ENCODE assay signal across 12 mouse cellular contexts in the genomic region with DNA sequence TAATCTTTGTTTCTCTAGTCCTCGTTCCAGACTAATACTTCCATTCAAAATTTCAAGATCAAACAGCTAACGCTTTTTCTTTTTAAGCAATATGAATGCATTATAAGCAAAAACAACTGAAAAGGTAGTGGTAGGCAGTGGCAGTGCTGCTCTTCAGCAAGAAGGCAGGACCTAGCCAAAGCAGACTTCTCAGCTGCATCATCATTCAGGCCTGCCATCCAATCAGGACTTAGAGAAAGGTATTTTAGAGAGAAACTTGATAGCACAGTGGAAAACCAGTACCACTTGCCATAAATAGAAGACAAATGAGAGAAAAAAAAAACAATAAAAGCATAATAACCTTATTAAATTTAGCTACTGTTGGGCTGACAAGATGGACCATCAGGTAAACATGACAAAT. TPM values are rescaled to one million over a fixed set of nuclear protein-coding genes. Genes with fewer than 3 reads are reported as not detected.
A peak's percentile ranks its signal among the peaks of the same experiment; 100 is the strongest.
DNase-seq lines count a peak whose midpoint lies in the region; ATAC-seq lines count a peak whose summit lies in the region.
"Had no signal": no experiment of that assay in that cellular context is flagged by ENCODE, and none has a peak within 500 bp of the region (broad histone marks: within the 10 kb centered on the region; RNA-seq: fewer than 3 reads in every experiment).

No protein-coding gene starts in this region.

- H3K4me2 ChIP-seq in heart, embryonic 14.5 days (ENCODE audit: low read length) = peak overlapping the region; percentile 0; the same call in 1 of the 2 replicates
- peak overlapping the region; percentile 24 for H3K4me2 ChIP-seq in forebrain, embryonic 15.5 days (replicated peaks)
- H3K4me2 ChIP-seq in midbrain, embryonic 11.5 days = peak overlapping the region; percentile 98; the same call in 1 of the 2 replicates

- 83% methylated on average over 2 of the region's 2 CpGs for WGBS in heart, embryonic 14.5 days
- WGBS in forebrain, embryonic 15.5 days = 73% methylated on average over 2 of the region's 2 CpGs
- 88% methylated on average over 2 of the region's 2 CpGs for WGBS in midbrain, embryonic 11.5 days

- no peaks in the 10 kb centered on the region for H3K36me3 ChIP-seq in heart, embryonic 14.5 days (ENCODE audit: control insufficient read depth, insufficient read depth, low read length)
- no peaks in the 10 kb centered on the region for H3K36me3 ChIP-seq in forebrain, embryonic 15.5 days
- H3K36me3 ChIP-seq in midbrain, embryonic 11.5 days (ENCODE audit: control insufficient read depth, insufficient read depth, low read length) = no peaks in the 10 kb centered on the region
- H3K36me3 ChIP-seq: heart, embryonic 15.5 days had no signal

- no peak overlapping the region for H3K9ac ChIP-seq in heart, embryonic 14.5 days (ENCODE audit: low read length)
- H3K9ac ChIP-seq in forebrain, embryonic 15.5 days (replicated peaks) = no peak overlapping the region
- no peak overlapping the region for H3K9ac ChIP-seq in midbrain, embryonic 11.5 days (ENCODE audit: low read length)
- H3K9ac ChIP-seq: heart, embryonic 15.5 days; kidney, embryonic 15.5 days; limb, embryonic 15.5 days had no signal

- no peak overlapping the region for H3K4me3 ChIP-seq in heart, embryonic 14.5 days (ENCODE audit: control insufficient read depth in 1 of 2, insufficient read depth in 1 of 2, low read depth in 1 of 2, low read length in 2 of 2)
- peak overlapping the region; percentile 96; the same call in 1 of the 2 replicates for H3K4me3 ChIP-seq in forebrain, embryonic 15.5 days
- no peak overlapping the region for H3K4me3 ChIP-seq in midbrain, embryonic 11.5 days (ENCODE audit: low read depth, low read length)

- ATAC-seq in heart, embryonic 14.5 days (ENCODE audit: insufficient number of reproducible peaks, insufficient read depth, low FRiP score, low read depth) = no peak
- ATAC-seq in forebrain, embryonic 15.5 days (replicated peaks) = no peak
- ATAC-seq in midbrain, embryonic 11.5 days (ENCODE audit: low FRiP score) = no peak

- H3K27me3 ChIP-seq in heart, embryonic 14.5 days (ENCODE audit: control insufficient read depth, insufficient read depth, low read length) = 0 out of 2 replicates have a peak, but pooled peaks cover 3% of the 10 kb centered on the region
- no peaks in the 10 kb centered on the region for H3K27me3 ChIP-seq in forebrain, embryonic 15.5 days
- H3K27me3 ChIP-seq in midbrain, embryonic 11.5 days (ENCODE audit: control insufficient read depth, insufficient read depth, low read length) = no peaks in the 10 kb centered on the region
- H3K27me3 ChIP-seq: limb, embryonic 15.5 days had no signal

- H3K27ac ChIP-seq in heart, embryonic 14.5 days (replicated peaks in 1 of 2; ENCODE audit: control insufficient read depth in 1 of 2, insufficient read depth in 1 of 2, low read depth in 2 of 2, low read length in 2 of 2) = no peak overlapping the region
- H3K27ac ChIP-seq in forebrain, embryonic 15.5 days (replicated peaks) = no peak overlapping the region
- H3K27ac ChIP-seq in midbrain, embryonic 11.5 days (ENCODE audit: low read depth, low read length) = no peak overlapping the region
- H3K27ac ChIP-seq: heart, embryonic 15.5 days; kidney, embryonic 15.5 days; limb, embryonic 15.5 days had no signal

- peaks cover 4 to 47% of the 10 kb centered on the region in 2 experiments for H3K4me1 ChIP-seq in heart, embryonic 14.5 days (ENCODE audit: control insufficient read depth in 2 of 2, insufficient read depth in 2 of 2, low read length in 2 of 2)
- peaks cover 38% of the 10 kb centered on the region for H3K4me1 ChIP-seq in forebrain, embryonic 15.5 days
- H3K4me1 ChIP-seq in midbrain, embryonic 11.5 days (ENCODE audit: control insufficient read depth, insufficient read depth, low read length) = peaks cover 16% of the 10 kb centered on the region

- no peak for DNase-seq in heart, adult 9 months (ENCODE audit: low spot score in 2 of 2)
- peak; percentile 40 for DNase-seq in NIH3T3 (ENCODE audit: low read depth)
- no peak for DNase-seq in midbrain, embryonic 11.5 days (ENCODE audit: low spot score, missing footprints)
- no peak for DNase-seq in right cerebral cortex, postnatal 4 days
- no peak for DNase-seq in gastrocnemius, adult 18-20 months (ENCODE audit: low spot score)
- DNase-seq in gastrocnemius, postnatal 25 days = no peak

- no peaks in the 10 kb centered on the region for H3K9me3 ChIP-seq in heart, embryonic 14.5 days (ENCODE audit: control insufficient read depth, low read length)
- H3K9me3 ChIP-seq in forebrain, embryonic 15.5 days = no peaks in the 10 kb centered on the region
- no peaks in the 10 kb centered on the region for H3K9me3 ChIP-seq in midbrain, embryonic 11.5 days (ENCODE audit: control insufficient read depth, low read length)
- H3K9me3 ChIP-seq: heart, embryonic 15.5 days; kidney, embryonic 15.5 days; limb, embryonic 15.5 days had no signal

RNA-seq across cellular contexts. Expression of gene Usp31, which starts 2.0 kb away (rescaled TPM):
- 2.4 and 2.5 TPM in 2 replicates for polyA plus RNA-seq in heart, embryonic 14.5 days (2014; fragmentation: Nextera tagmentation; extraction: Ambion mirVana)
- polyA plus RNA-seq in forebrain, embryonic 15.5 days (2015; fragmentation: Nextera tagmentation; extraction: Ambion mirVana) = 3.5 and 3.6 TPM in 2 replicates
- polyA plus RNA-seq in midbrain, embryonic 11.5 days (2014; fragmentation: Nextera tagmentation; extraction: Ambion mirVana) = 3.9 and 4.2 TPM in 2 replicates
- 1 to 10 TPM; 6.4 to 7.2 TPM for total RNA-seq in gastrocnemius, adult 18-20 months (2021)
- total RNA-seq in gastrocnemius, postnatal 25 days (2021) = 1 to 10 TPM; 5.4 to 5.6 TPM

RNA-seq across cellular contexts. Expression of gene Scnn1g, which starts 29.2 kb away (rescaled TPM):
- not detected in 2 replicates for polyA plus RNA-seq in heart, embryonic 14.5 days (2014; fragmentation: Nextera tagmentation; extraction: Ambion mirVana)
- not detected in 2 replicates for polyA plus RNA-seq in forebrain, embryonic 15.5 days (2015; fragmentation: Nextera tagmentation; extraction: Ambion mirVana)
- not detected in 2 replicates for polyA plus RNA-seq in midbrain, embryonic 11.5 days (2014; fragmentation: Nextera tagmentation; extraction: Ambion mirVana)
- not detected for total RNA-seq in gastrocnemius, adult 18-20 months (2021)
- total RNA-seq in gastrocnemius, postnatal 25 days (2021) = not detected
- total RNA-seq: neutrophil, adult 5-6 weeks had no signal

Comparison
In these comparisons a context has a peak if more than half of its experiments do, and no peak if none do; other contexts are left out.
1. H3K4me2 ChIP-seq: peak in every context shown above with its lines; median percentile 98 in midbrain, embryonic 11.5 days; 24 in forebrain, embryonic 15.5 days; 0 in heart, embryonic 14.5 days.